Mouse (Mus musculus) hindbrain, postnatal 0 days (tissue): ENCODE data around the gene Irf6. TPM values are rescaled to one million over a fixed set of nuclear protein-coding genes. Genes with fewer than 3 reads are reported as not detected.

Source experiments
- ATAC-seq: fragments of 200-750 bp; cut with Nextera tagmentation; 2 replicates; pipeline ENCODE4 v1.8.0; 2017; ENCODE audit warnings: mild to moderate bottlenecking, moderate TSS enrichment, moderate library complexity
- DNase-seq: peaks from one replicate; pipeline ENCODE4 v3.0.0-alpha.2; 2015; ENCODE audit warnings: low spot score
- H3K27ac ChIP-seq: fragments of 300-500 bp; sonication (generic); 2 replicates; pipeline ENCODE4 v1.5.1; 2014; ENCODE audit warnings: mild to moderate bottlenecking
- H3K27me3 ChIP-seq: fragments of 300-500 bp; sonication (generic); 2 replicates; pipeline ENCODE4 v1.6.1; 2014; ENCODE audit warnings: low read length, mixed read lengths; ENCODE audit not compliant: insufficient read depth
- H3K36me3 ChIP-seq: fragments of 300-500 bp; sonication (generic); 2 replicates; pipeline ENCODE4 v1.6.1; 2014; ENCODE audit warnings: low read length, mixed read lengths; ENCODE audit not compliant: insufficient read depth
- H3K4me1 ChIP-seq: fragments of 300-500 bp; sonication (generic); 2 replicates; pipeline ENCODE4 v1.6.1; 2014; ENCODE audit warnings: antibody characterized with exemption, low read length, mixed read lengths; ENCODE audit not compliant: insufficient read depth
- H3K4me2 ChIP-seq: fragments of 300-500 bp; sonication (generic); 2 replicates; pipeline ENCODE4 v1.6.1; 2014; ENCODE audit warnings: low read depth, mild to moderate bottlenecking, low read length, moderate library complexity, mixed read lengths
- H3K4me3 ChIP-seq: fragments of 300-500 bp; sonication (generic); 2 replicates; pipeline ENCODE4 v1.5.1; 2014; ENCODE audit warnings: low read length
- H3K9ac ChIP-seq: fragments of 300-500 bp; sonication (generic); replicated peaks from 2 replicates; pipeline ENCODE4 v1.6.1; 2014; ENCODE audit warnings: mild to moderate bottlenecking, low read length, moderate library complexity, mixed read lengths
- H3K9me3 ChIP-seq: fragments of 300-500 bp; sonication (generic); 2 replicates; pipeline ENCODE4 v1.6.1; 2016; ENCODE audit warnings: low read length, mixed read lengths
- CTCF ChIP-seq: IDR thresholded peaks from 2 replicates; pipeline ENCODE4 v1.5.1; 2016; ENCODE audit warnings: antibody characterized with exemption, control low read depth, low read depth
- WGBS: fragments of 180-500 bp; shearing (Covaris S2); extraction: QIAGEN DNeasy Blood & Tissue Kit; methylation state at CpG from one replicate; pipeline ENCODE4 v1.1.7; 2014; 5-methylcytosine and 5-hydroxymethylcytosine counted together
- polyA plus RNA-seq: library from polyadenylated mRNA; unstranded; fragments of >200 nt; fragmentation: Nextera tagmentation; extraction: Ambion mirVana; gene quantifications from 2 replicates; pipeline ENCODE4 v1.2.1, GENCODE M21; 2015
- total RNA-seq: library from RNA; depleted of rRNA; stranded (reverse); fragments of >200 nt; gene quantifications from 2 replicates; pipeline ENCODE4 v1.2.3, GENCODE M21; 2014

Irf6 gene
- total and polyA plus RNA-seq, 2 experiments from 2014 or later, result 0.44 to 0.78 TPM

DNA sequence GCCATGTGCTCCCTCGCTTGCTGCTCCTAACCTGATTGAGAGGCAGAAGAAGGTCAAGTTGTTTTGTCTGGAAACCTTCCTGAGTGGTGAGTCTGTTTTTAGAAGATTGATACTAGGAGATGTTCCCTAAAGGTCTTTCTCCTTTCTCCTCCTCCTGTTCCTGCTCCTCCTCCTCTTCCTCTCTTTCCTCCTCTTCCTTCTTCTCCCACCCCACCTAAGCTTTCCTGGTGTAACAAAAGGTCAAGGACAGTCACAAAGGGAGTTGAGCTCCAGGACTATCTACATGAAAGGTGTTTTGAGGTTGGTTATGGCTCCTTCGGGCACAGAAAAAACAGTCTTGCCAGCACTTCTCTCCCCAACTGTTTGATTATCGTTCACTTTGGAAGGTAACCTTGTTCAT lies 14.8 kb downstream of the Irf6 start, which contains the start of gene A130010J15Rik:
Gene A130010J15Rik (plus strand): TSS at position 301 of the 400 bp plus-strand sequence.
- no peak within 1 kb of the TSS for H3K9ac ChIP-seq
- no peaks in the 10 kb centered on the region for H3K9me3 ChIP-seq
- H3K4me3 ChIP-seq, result no peak within 1 kb of the TSS
- TF ChIP-seq CTCF, result no peak
- H3K27me3 ChIP-seq, result no peaks in the 10 kb centered on the region
- ATAC-seq (no peak), DNase-seq (no peak)
- no peak within 1 kb of the TSS for H3K27ac ChIP-seq
- 92% methylated on average over 3 of the region's 3 CpGs for WGBS
- H3K36me3 ChIP-seq, result no peaks in the 10 kb centered on the region
- H3K4me1 ChIP-seq, result peaks cover 12% of the 10 kb centered on the region
- no peak within 1 kb of the TSS for H3K4me2 ChIP-seq

DNA sequence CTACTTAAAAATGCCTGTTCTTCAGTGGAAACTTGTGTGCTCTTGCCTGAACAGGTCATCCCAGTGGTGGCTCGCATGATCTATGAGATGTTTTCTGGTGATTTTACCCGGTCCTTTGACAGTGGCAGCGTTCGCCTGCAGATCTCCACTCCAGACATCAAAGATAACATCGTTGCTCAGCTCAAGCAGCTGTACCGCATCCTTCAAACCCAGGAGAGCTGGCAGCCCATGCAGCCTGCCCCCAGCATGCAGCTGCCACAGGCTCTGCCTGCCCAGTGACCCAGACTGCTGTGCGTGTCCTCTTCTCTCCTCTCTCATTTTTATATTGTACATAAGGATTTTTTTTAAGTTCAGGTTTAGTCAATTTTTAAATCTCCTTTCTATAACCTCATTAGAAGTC lies 16.3 kb downstream of the Irf6 start:
- Histone ChIP-seq H3K4me1 (peaks cover 17% of the 10 kb centered on the region), H3K27me3 (no peaks in the 10 kb centered on the region), H3K4me3 (no peak overlapping the region), H3K36me3 (no peaks in the 10 kb centered on the region), H3K9me3 (no peaks in the 10 kb centered on the region), H3K27ac (no peak overlapping the region), H3K9ac (no peak overlapping the region), H3K4me2 (no peak overlapping the region)
- WGBS, result 83% methylated on average over 7 of the region's 7 CpGs
- no peak for TF ChIP-seq CTCF
- ATAC-seq (no peak), DNase-seq (no peak)

DNA sequence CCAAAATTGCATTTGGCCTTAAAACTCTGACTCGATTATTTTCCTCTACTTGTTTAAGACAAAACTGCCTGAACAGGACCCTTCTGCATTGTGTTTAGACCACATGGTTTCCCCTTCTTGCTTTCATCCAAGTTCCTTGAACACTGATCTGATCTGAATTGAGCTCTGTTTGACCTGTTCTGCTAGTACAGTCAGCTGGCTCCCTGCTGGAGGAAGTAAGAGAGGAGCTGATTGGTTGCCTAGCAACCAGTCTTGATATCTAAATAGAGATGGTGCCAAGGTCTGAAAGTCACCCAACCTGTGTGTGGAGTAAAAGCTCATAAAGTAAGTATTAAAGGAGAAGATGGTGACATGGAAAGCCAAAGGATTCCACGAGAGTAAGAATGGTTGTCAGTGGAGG lies 16.9 kb downstream of the Irf6 start:
- no peak overlapping the region for H3K27ac ChIP-seq
- TF ChIP-seq CTCF, result no peak
- no peak for ATAC-seq
- H3K9ac ChIP-seq, result no peak overlapping the region
- H3K27me3 ChIP-seq, result no peaks in the 10 kb centered on the region
- no peaks in the 10 kb centered on the region for H3K36me3 ChIP-seq
- 60% methylated on average over 2 of the region's 2 CpGs for WGBS
- no peak overlapping the region for H3K4me2 ChIP-seq
- peak; percentile 61 for DNase-seq
- no peak overlapping the region for H3K4me3 ChIP-seq
- H3K4me1 ChIP-seq, result peaks cover 19% of the 10 kb centered on the region
- no peaks in the 10 kb centered on the region for H3K9me3 ChIP-seq

DNA sequence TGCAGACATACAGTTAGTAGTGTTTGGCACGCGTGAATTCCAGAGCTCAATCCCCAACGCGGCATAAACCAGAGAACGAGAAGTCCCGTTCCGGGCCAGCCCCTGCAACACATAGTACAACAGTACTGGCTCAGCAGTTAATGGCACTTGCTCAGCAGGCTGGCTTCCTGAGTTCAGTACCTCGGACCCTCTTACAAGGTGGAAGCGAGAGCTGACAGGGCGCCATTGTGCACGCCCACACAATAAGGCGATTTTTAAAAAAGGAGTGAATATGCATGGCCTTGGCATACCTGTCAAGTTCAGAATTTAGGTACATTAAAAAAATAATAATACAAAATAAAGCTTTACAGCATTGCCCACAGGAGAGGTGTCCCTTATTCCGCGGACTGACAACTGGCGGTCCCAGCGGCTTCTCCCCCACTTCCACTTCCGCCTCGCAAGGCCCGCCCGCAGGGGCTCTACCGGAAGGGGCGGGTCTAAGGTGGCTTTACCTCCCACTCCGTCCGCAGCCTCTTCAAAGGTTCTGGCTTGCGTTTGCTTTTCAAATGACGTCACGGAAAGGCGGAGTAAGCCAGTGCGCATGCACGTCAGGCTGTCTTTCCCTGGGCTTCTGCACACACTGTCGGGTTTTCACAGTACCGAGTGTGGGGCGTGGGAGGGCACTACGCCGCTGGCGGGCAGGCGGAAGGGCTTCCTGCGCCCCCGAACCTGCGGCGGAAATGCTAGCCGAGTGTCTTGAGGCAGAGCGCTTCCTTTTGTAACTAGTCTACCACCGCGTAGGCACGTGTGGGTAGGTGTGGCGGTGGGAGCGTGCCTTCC lies 20.3 kb downstream of the Irf6 start:
- Histone ChIP-seq H3K27ac (peak overlapping the region; percentile 88), H3K27me3 (no peaks in the 10 kb centered on the region), H3K9me3 (no peaks in the 10 kb centered on the region), H3K36me3 (no peaks in the 10 kb centered on the region), H3K4me3 (peak overlapping the region; percentile 69), H3K4me2 (peak overlapping the region; percentile 67), H3K4me1 (peaks cover 19% of the 10 kb centered on the region), H3K9ac (peak overlapping the region; percentile 86)
- ATAC-seq (peak; percentile 99), DNase-seq (peak; percentile 100)
- peak; percentile 44 for TF ChIP-seq CTCF
- under 1% methylated on average over 48 of the region's 48 CpGs for WGBS

DNA sequence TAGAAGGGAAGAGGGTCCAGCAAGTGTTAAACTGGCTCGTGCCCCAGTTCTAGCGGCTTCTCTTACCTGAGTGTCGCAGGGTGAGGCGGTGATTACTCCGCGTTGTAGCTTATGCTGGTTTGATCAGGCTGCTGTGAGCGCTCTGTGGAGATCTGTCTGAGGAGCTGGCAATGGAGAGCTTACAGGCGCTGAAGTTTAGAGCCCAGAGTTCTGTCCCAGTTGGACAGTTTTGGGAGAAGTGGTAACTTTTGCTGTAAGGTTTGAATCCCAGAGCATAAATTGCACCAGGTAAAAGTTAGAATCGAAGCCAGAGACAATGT lies 20.9 kb downstream of the Irf6 start:
- H3K27ac ChIP-seq, result peak overlapping the region; percentile 88
- no peaks in the 10 kb centered on the region for H3K9me3 ChIP-seq
- H3K27me3 ChIP-seq, result no peaks in the 10 kb centered on the region
- H3K4me3 ChIP-seq, result peak overlapping the region; percentile 69
- ATAC-seq (no peak), DNase-seq (no peak)
- WGBS, result 14% methylated on average over 9 of the region's 9 CpGs
- 0 out of 2 replicates have a peak, but pooled peaks have one; percentile 1 for TF ChIP-seq CTCF
- peaks cover 19% of the 10 kb centered on the region for H3K4me1 ChIP-seq
- H3K9ac ChIP-seq, result peak overlapping the region; percentile 86
- no peaks in the 10 kb centered on the region for H3K36me3 ChIP-seq
- H3K4me2 ChIP-seq, result peak overlapping the region; percentile 67

DNA sequence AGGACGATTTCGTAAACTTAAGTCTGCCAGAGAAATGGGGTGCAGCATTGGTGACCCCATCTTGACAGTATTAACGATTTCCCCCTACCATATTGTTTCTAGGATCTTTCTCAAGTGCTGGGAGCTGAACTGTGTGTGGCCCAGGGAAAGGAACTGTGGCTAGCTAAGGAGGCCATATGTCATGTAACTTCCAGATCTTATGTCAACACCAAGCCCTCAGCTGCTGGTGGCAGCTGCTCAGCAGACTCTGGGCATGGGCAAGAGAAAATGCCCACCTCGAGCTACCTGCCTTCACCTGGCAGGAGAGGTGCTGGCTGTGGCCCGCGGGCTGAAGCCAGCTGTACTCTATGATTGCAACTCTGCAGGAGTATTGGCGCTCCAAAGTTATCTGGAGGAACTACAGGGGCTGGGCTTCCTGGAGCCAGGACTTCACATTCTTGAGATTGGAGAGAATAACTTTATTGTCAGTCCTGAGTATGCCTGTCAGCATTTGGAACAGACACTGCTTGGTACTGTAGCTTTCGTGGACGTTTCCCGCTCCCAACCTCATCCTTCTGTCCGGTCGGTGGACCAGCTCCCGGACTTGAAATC lies 21.3 kb downstream of the Irf6 start:
- Histone ChIP-seq H3K9ac (peak overlapping the region; percentile 86), H3K27me3 (no peaks in the 10 kb centered on the region), H3K36me3 (no peaks in the 10 kb centered on the region), H3K4me1 (peaks cover 19% of the 10 kb centered on the region), H3K4me2 (peak overlapping the region; percentile 67), H3K27ac (peak overlapping the region; percentile 88; the same call in 1 of the 2 replicates), H3K9me3 (no peaks in the 10 kb centered on the region), H3K4me3 (peak overlapping the region; percentile 69)
- DNase-seq (no peak), ATAC-seq (no peak)
- TF ChIP-seq CTCF, result no peak
- WGBS, result 90% methylated on average over 13 of the region's 13 CpGs

DNA sequence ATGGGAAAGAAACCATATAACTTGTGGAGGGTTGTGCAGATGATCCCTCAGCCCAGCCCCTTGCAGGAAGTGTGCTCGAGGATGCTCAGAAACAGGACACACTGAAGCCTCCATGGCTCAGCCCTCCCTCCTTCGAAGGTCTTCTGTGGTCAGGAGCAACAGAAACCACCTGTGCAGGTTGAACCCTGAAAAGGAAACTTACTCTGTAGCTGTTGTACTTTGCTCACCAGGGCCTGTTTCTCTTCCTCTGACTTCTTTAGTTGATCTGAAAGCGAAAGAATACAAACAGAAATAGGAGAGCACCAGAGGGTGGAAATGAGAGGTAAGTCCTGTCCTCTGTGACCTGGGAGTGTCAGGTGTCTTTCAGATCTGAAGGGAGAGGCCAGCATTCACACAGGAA lies 28.2 kb downstream of the Irf6 start:
- no peak for DNase-seq
- Histone ChIP-seq H3K9me3 (no peaks in the 10 kb centered on the region), H3K4me2 (no peak overlapping the region), H3K9ac (no peak overlapping the region), H3K4me3 (no peak overlapping the region), H3K36me3 (no peaks in the 10 kb centered on the region), H3K27me3 (no peaks in the 10 kb centered on the region), H3K4me1 (no peaks in the 10 kb centered on the region), H3K27ac (no peak overlapping the region)
- ATAC-seq, result no peak
- WGBS, result 89% methylated on average over 3 of the region's 3 CpGs
- no peak for TF ChIP-seq CTCF
